Mouse (Mus musculus): ENCODE measurements around the gene Esyt1. TPM values are rescaled to one million over a fixed set of nuclear protein-coding genes. Genes with fewer than 3 reads are reported as not detected.
"Not testable (repeated sequence)": the region's sequence is repeated elsewhere in the genome, so short reads cannot be mapped to it uniquely, and the experiment has no call there.

The Esyt1 gene
- polyA plus RNA-seq, 1 experiment from 2014 or later = 28.4 TPM

- 3% methylated on average over 30 of the region's 30 CpGs for WGBS
Observed at GRCm38 (mm10) chr10:128548051-128548791, 22.6 kb upstream of the Esyt1 start.

GRCm38 (mm10) chr10:128547361-128548032 lies 21.8 kb upstream of the Esyt1 start, which contains the start of gene Zc3h10:
Gene Zc3h10, minus strand, starts transcription at chr10:128547774.
- no peaks in the 10 kb centered on the region for H3K27me3 ChIP-seq (replicated peaks)
- H3K9ac ChIP-seq = peak within 1 kb of the TSS; percentile 76
- H3K4me3 ChIP-seq (replicated peaks) = peak within 1 kb of the TSS; percentile 74
- ATAC-seq = peak; percentile 89
- H3K4me2 ChIP-seq (replicated peaks) = peak within 1 kb of the TSS; percentile 67
- no peaks in the 10 kb centered on the region for H3K9me3 ChIP-seq
- WGBS = under 1% methylated on average over 50 of the region's 50 CpGs
- H3K36me3 ChIP-seq = peaks cover 23% of the 10 kb centered on the region
- peaks cover 9% of the 10 kb centered on the region for H3K4me1 ChIP-seq (replicated peaks)
- H3K27ac ChIP-seq = peak within 1 kb of the TSS; percentile 95

More at GRCm38 (mm10) chr10:128548051-128548791, 22.6 kb upstream of the Esyt1 start:
- H3K4me1 ChIP-seq (replicated peaks); H3K27me3 ChIP-seq (replicated peaks); H3K9me3 ChIP-seq; ATAC-seq: not testable (repeated sequence)
- Histone ChIP-seq H3K36me3 (peaks cover 20% of the 10 kb centered on the region), H3K27ac (peak overlapping the region; percentile 95), H3K4me2 (replicated peaks) (peak overlapping the region; percentile 67), H3K9ac (peak overlapping the region; percentile 76), H3K4me3 (replicated peaks) (peak overlapping the region; percentile 74)

DNA sequence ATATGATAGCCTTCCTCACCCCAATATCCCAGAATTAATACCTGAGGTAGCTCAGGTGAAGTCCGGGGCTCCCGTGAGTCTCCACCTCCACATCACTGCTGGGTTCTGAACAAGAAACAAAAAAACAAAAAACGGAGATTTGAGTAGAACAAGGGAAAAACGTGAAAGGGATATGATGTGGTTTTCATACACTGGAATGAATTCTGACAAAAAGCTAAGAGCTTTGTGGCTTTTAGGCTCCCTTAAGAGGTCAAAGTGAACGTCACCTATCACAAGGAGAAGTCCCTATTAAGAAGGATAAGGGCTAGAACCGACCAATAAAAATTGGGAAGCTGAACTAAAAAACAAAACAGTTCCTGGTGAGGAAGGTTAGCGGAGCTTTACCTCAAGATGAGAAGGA lies 21.1 kb upstream of the Esyt1 start:
- H3K36me3 ChIP-seq = peaks cover 23% of the 10 kb centered on the region
- H3K4me1 ChIP-seq (replicated peaks) = peaks cover 9% of the 10 kb centered on the region
- H3K27me3 ChIP-seq (replicated peaks) = no peaks in the 10 kb centered on the region
- H3K9me3 ChIP-seq = no peaks in the 10 kb centered on the region
- H3K27ac ChIP-seq = peak overlapping the region; percentile 95
- no peak for ATAC-seq
- WGBS = 14% methylated on average over 7 of the region's 7 CpGs
- H3K4me3 ChIP-seq (replicated peaks) = peak overlapping the region; percentile 74
- peak overlapping the region; percentile 67 for H3K4me2 ChIP-seq (replicated peaks)
- H3K9ac ChIP-seq = peak overlapping the region; percentile 75

- H3K4me3 ChIP-seq (replicated peaks) = peak overlapping the region; percentile 74
- no peaks in the 10 kb centered on the region for H3K27me3 ChIP-seq (replicated peaks)
- H3K36me3 ChIP-seq = peaks cover 23% of the 10 kb centered on the region
- H3K27ac ChIP-seq = peak overlapping the region; percentile 95
- peak overlapping the region; percentile 75 for H3K9ac ChIP-seq
- no peak for ATAC-seq
- peak overlapping the region; percentile 67 for H3K4me2 ChIP-seq (replicated peaks)
- peaks cover 9% of the 10 kb centered on the region for H3K4me1 ChIP-seq (replicated peaks)
- 7% methylated on average over 4 of the region's 4 CpGs for WGBS
- no peaks in the 10 kb centered on the region for H3K9me3 ChIP-seq
Observed at GRCm38 (mm10) chr10:128546361-128546760, 20.7 kb upstream of the Esyt1 start.

DNA sequence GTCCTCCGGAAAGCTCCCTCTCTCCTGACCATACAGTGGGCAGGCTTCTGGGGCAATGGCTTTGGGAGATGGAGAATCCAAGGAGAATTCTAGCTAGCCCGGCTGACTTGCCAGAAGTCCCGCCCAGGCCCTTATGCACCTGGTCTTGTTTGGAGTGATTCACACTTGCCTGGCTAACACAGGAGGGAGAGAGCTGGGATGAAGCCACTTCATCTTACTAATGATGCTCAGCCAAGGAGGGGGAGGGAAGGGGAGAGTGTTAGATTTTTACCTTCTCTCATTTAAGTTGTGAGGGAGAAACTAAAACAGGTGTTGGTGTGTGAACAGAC lies 19.9 kb upstream of the Esyt1 start:
- H3K36me3 ChIP-seq = peaks cover 23% of the 10 kb centered on the region
- H3K4me1 ChIP-seq (replicated peaks) = peaks cover 9% of the 10 kb centered on the region
- ATAC-seq = no peak
- H3K4me3 ChIP-seq (replicated peaks) = no peak overlapping the region
- no peaks in the 10 kb centered on the region for H3K27me3 ChIP-seq (replicated peaks)
- H3K9ac ChIP-seq = no peak overlapping the region
- H3K27ac ChIP-seq = no peak overlapping the region
- 90% methylated on average over 3 of the region's 3 CpGs for WGBS
- no peaks in the 10 kb centered on the region for H3K9me3 ChIP-seq
- no peak overlapping the region for H3K4me2 ChIP-seq (replicated peaks)

DNA sequence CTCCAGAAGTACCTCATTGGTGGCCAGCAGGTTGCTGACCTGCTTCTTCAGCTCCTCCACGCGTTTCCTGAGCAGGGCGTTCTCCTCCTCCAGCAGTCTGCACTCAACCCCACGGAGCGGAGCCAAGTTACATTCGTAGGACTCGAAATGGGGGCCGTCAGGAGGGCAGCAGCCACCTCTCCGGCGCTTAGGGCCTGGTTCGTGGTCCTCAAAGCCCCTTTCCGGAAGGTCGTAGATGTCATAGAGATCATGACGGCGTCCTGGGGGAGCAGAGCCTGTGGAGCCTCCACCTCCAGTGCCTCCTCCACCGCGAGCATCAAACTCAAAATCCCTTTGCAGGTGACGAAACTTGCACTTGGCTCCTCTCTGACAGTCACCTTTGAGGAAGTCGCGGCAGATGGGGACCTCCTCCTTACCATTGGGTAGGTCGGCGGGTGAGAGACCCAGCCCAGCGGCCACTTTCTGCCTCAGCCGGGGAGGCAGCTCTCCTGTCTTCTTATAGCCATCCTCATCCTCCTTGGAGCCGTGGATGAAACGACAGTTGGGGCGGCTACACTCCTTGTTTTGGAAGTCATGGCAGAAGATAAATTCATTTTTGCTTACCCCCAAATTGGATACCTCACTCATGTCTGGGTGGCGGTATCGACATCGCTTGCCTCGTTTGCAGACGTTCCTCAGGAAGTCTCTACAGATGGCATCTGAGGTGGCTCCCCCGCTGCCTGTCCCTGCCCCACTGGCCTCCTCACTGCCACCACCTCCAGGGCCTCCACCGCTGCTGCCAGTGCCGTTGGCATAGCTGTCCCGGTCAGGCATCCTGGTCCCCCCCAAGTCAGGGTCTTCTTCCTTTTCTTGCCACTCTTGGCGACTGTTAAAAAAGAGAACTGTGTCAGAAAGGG lies 19.3 kb upstream of the Esyt1 start:
- ATAC-seq = no peak
- H3K27ac ChIP-seq = no peak overlapping the region
- H3K4me3 ChIP-seq (replicated peaks) = no peak overlapping the region
- no peak overlapping the region for H3K4me2 ChIP-seq (replicated peaks)
- no peak overlapping the region for H3K9ac ChIP-seq
- H3K9me3 ChIP-seq = no peaks in the 10 kb centered on the region
- H3K27me3 ChIP-seq (replicated peaks) = no peaks in the 10 kb centered on the region
- H3K36me3 ChIP-seq = peaks cover 23% of the 10 kb centered on the region
- WGBS = 94% methylated on average over 37 of the region's 37 CpGs
- peaks cover 9% of the 10 kb centered on the region for H3K4me1 ChIP-seq (replicated peaks)

DNA sequence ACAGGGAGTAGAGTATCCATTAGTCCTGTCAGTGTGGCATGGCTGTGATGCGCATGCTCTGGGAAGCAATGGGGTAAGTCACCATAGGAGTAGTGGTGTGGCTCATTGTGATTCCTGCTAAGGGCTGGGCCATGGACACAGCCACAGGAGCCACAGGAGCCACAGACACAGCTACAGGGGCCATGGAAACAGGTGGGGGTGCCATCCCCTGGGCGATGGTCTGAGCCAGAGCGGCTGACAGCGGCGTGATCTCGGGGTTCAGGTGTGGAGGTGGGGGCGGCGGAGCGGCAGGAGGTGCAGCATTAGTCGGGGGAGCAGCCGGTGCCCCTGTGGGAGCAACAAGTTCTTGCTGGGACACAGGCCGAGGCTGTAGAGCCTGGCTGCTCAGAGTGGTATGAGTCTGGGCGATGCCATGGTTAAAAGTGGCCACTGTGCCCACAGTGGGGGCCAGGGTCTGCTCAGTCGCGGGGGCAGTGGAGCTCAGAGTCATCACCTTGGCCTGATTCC lies 18.5 kb upstream of the Esyt1 start:
- peaks cover 9% of the 10 kb centered on the region for H3K4me1 ChIP-seq (replicated peaks)
- no peak overlapping the region for H3K4me2 ChIP-seq (replicated peaks)
- H3K27ac ChIP-seq = no peak overlapping the region
- H3K9me3 ChIP-seq = no peaks in the 10 kb centered on the region
- H3K36me3 ChIP-seq = peaks cover 23% of the 10 kb centered on the region
- H3K4me3 ChIP-seq (replicated peaks) = no peak overlapping the region
- no peak overlapping the region for H3K9ac ChIP-seq
- WGBS = 95% methylated on average over 15 of the region's 15 CpGs
- no peaks in the 10 kb centered on the region for H3K27me3 ChIP-seq (replicated peaks)
- ATAC-seq = no peak

DNA sequence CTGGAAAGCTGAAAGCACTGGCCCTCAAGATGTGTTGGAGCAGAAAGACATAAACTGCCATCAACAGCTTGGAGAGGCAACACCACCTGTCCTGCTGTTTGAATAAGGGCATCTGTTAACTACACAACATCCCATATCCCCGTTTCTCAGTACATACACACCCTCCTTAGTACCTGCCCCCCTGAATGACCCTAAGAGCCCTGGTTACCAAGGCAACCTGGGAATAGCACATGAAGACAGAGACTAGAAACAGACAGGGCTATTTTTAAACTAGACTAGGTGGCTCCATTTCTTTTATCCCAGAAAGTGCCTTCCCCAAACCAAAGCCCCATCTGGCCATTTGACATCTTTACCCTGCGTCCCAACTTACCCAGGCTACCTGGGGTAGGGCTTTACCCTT lies 17.4 kb upstream of the Esyt1 start:
- no peak overlapping the region for H3K4me2 ChIP-seq (replicated peaks)
- ATAC-seq = no peak
- H3K9ac ChIP-seq = 0 out of 2 replicates have a peak overlapping the region, but pooled peaks have one; percentile 17
- H3K4me3 ChIP-seq (replicated peaks) = no peak overlapping the region
- WGBS = 49% methylated on average over 2 of the region's 2 CpGs
- no peak overlapping the region for H3K27ac ChIP-seq
- H3K36me3 ChIP-seq = peaks cover 23% of the 10 kb centered on the region
- no peaks in the 10 kb centered on the region for H3K9me3 ChIP-seq
- no peaks in the 10 kb centered on the region for H3K27me3 ChIP-seq (replicated peaks)
- H3K4me1 ChIP-seq (replicated peaks) = peaks cover 9% of the 10 kb centered on the region

DNA sequence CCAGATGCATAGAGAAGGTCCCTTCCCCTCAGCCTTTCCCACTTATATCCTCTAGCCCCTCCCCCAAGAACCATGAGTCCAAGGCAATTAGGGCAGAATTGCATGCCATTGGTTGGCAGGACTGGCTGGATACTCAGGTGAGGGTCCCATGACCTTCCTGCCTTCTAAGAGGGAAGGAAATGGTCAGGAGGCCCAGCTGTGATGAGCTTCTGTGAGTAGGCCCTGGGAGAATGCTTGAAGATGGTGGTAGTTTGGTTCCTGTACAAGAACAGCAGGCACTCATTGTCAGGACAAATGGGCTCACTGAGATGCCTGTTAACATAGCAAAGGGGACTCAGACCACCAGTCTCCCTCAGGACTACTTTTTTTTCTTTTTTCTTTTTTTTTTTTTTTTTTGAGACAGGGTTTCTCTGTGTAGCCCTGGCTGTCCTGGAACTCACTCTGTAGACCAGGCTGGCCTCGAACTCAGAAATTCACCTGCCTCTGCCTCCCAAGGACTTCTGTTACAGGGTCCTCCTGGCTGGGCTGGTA lies 12.7 kb upstream of the Esyt1 start:
- no peak for ATAC-seq
- no peak overlapping the region for H3K4me3 ChIP-seq (replicated peaks)
- H3K27me3 ChIP-seq (replicated peaks) = no peaks in the 10 kb centered on the region
- H3K9ac ChIP-seq = no peak overlapping the region
- H3K4me1 ChIP-seq (replicated peaks) = no peaks in the 10 kb centered on the region
- H3K36me3 ChIP-seq = 0 out of 2 replicates have a peak, but pooled peaks cover 4% of the 10 kb centered on the region
- 91% methylated on average over 1 of the region's 1 CpGs for WGBS
- H3K4me2 ChIP-seq (replicated peaks) = no peak overlapping the region
- no peaks in the 10 kb centered on the region for H3K9me3 ChIP-seq
- no peak overlapping the region for H3K27ac ChIP-seq

- Histone ChIP-seq H3K4me2 (replicated peaks) (peak overlapping the region; percentile 43), H3K27me3 (replicated peaks) (no peaks in the 10 kb centered on the region), H3K9ac (no peak overlapping the region), H3K36me3 (no peaks in the 10 kb centered on the region), H3K9me3 (no peaks in the 10 kb centered on the region), H3K4me1 (replicated peaks) (no peaks in the 10 kb centered on the region), H3K27ac (peak overlapping the region; percentile 2; the same call in 1 of the 2 replicates), H3K4me3 (replicated peaks) (0 out of 2 replicates have a peak overlapping the region, but pooled peaks have one; percentile 0)
- WGBS = 14% methylated on average over 18 of the region's 18 CpGs
- ATAC-seq = peak; percentile 95
Observed at GRCm38 (mm10) chr10:128536266-128536940, 10.7 kb upstream of the Esyt1 start.

GRCm38 (mm10) chr10:128535624-128536265 lies 10.1 kb upstream of the Esyt1 start:
- Histone ChIP-seq H3K27ac (no peak overlapping the region), H3K9ac (no peak overlapping the region), H3K4me2 (replicated peaks) (peak overlapping the region; percentile 43), H3K36me3 (no peaks in the 10 kb centered on the region), H3K27me3 (replicated peaks) (no peaks in the 10 kb centered on the region), H3K9me3 (no peaks in the 10 kb centered on the region), H3K4me3 (replicated peaks) (0 out of 2 replicates have a peak overlapping the region, but pooled peaks have one; percentile 0), H3K4me1 (replicated peaks) (no peaks in the 10 kb centered on the region)
- WGBS = 76% methylated on average over 4 of the region's 4 CpGs
- peak; percentile 29 for ATAC-seq

Data from intestine, embryonic 15.5 days (tissue).